Mouse (Mus musculus) bone marrow, adult 2 months (tissue): ENCODE results near the gene Zfp523. TPM values are rescaled to one million over a fixed set of nuclear protein-coding genes. Genes with fewer than 3 reads are reported as not detected.

Experiments used
- H3K27ac ChIP-seq: fragments of 200-500 bp; 2 replicates; pipeline ENCODE4 v1.5.1; 2012; ENCODE audit warnings: low read depth, mild to moderate bottlenecking, control low read depth, inconsistent platforms, low read length; ENCODE audit not compliant: control insufficient read depth, poor library complexity, insufficient read depth
- H3K4me1 ChIP-seq: fragments of 200-500 bp; 2 replicates; pipeline ENCODE4 v1.6.1; 2011; ENCODE audit warnings: low read length; ENCODE audit not compliant: control insufficient read depth, insufficient read depth
- H3K4me3 ChIP-seq: fragments of 200-500 bp; replicated peaks from 2 replicates; pipeline ENCODE3; 2011; ENCODE audit warnings: mild to moderate bottlenecking, low read depth, low read length, control low read depth; ENCODE audit not compliant: control insufficient read depth
- CTCF ChIP-seq: fragments of 200-500 bp; IDR thresholded peaks from 2 replicates; pipeline ENCODE4 v1.5.1; 2011; ENCODE audit warnings: low read length, control low read depth; ENCODE audit not compliant: control insufficient read depth, insufficient read depth
- POLR2A ChIP-seq: fragments of 200-500 bp; IDR thresholded peaks from 2 replicates; pipeline ENCODE4 v1.6.1; 2011; ENCODE audit warnings: low read depth, mild to moderate bottlenecking, control low read depth, low read length, borderline replicate concordance; ENCODE audit not compliant: control insufficient read depth
- WGBS: fragments of 180-500 bp; shearing (Covaris S2); methylation state at CpG from one replicate; pipeline ENCODE4 v1.1.7; 2018; 5-methylcytosine and 5-hydroxymethylcytosine counted together
- polyA plus RNA-seq: library from polyadenylated mRNA; stranded (reverse); fragments of >200 nt; gene quantifications from 2 replicates; pipeline ENCODE4 v1.2.4, GENCODE M21; 2011; ENCODE audit warnings: low replicate concordance; ENCODE audit not compliant: missing spikeins, insufficient read depth, insufficient read length

Gene Zfp523
- polyA plus RNA-seq, 1 experiment, result 11.8 TPM

DNA sequence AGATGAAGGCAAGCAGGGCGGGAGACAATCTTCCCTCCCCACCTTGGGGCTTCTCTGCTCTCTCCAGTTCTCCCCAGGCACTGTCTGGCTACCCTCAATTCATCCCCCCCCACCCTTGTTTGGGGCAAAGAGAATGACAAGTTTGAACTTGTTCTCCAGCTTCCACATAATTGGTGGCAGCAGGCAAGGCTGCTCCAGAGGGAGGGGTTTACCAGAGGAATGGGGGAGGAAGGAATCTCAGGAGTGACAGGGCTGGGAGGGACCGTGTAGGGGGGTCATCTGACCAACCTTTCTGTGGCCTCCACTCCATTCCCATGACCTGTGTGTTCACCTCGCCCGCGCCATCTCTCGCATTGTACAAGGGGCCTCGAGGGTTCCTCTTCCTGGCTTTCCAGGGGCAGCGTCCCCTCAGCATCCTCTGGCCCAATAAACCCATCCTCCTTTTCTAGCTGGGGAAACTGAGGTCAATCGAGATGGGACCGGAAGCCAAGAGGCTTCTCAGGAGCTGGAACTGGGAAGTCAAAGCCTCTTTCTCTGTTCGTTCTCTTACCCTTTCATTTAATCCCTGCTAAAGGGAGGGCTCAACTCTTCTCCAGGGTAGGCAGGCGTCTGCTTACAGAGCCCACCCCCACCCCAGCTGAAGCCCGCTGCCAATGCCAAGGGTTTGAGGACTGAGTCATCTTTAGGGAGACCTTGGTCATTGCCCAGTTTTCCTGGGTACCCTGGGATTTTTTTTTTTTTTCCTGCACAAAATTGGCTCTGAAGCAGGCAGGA lies 36.3 kb upstream of the Zfp523 start:
- Histone ChIP-seq H3K4me1 (no peaks in the 10 kb centered on the region), H3K27ac (no peak overlapping the region), H3K4me3 (no peak overlapping the region)
- 46% methylated on average over 13 of the region's 13 CpGs for WGBS
- TF ChIP-seq CTCF, result no peak
- no peak for TF ChIP-seq POLR2A

DNA sequence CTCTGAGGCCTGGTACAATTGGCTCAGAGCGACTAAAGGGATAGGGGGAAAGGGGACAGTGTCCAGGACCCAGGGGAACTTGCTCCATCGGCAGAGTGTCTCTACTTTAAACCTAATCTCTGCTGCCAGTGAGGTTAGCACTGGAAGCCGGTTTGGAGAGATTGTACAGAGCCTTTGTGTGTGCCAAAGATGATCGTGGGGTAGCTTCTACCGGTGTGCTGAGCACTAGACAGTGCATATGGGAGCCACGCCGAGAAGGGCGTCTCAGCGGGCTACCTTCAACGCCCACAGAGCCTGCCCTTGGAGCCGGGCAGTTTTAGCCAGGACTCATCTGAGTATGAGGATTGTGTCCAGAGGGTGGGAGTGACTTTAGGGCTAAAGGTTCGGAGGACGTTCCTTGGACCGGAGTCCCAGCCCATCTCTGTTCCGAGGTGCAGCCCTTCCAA lies 35.7 kb upstream of the Zfp523 start:
- 16% methylated on average over 15 of the region's 15 CpGs for WGBS
- TF ChIP-seq POLR2A (no peak), CTCF (no peak)
- H3K4me1 ChIP-seq, result no peaks in the 10 kb centered on the region
- no peak overlapping the region for H3K4me3 ChIP-seq
- H3K27ac ChIP-seq, result no peak overlapping the region

DNA sequence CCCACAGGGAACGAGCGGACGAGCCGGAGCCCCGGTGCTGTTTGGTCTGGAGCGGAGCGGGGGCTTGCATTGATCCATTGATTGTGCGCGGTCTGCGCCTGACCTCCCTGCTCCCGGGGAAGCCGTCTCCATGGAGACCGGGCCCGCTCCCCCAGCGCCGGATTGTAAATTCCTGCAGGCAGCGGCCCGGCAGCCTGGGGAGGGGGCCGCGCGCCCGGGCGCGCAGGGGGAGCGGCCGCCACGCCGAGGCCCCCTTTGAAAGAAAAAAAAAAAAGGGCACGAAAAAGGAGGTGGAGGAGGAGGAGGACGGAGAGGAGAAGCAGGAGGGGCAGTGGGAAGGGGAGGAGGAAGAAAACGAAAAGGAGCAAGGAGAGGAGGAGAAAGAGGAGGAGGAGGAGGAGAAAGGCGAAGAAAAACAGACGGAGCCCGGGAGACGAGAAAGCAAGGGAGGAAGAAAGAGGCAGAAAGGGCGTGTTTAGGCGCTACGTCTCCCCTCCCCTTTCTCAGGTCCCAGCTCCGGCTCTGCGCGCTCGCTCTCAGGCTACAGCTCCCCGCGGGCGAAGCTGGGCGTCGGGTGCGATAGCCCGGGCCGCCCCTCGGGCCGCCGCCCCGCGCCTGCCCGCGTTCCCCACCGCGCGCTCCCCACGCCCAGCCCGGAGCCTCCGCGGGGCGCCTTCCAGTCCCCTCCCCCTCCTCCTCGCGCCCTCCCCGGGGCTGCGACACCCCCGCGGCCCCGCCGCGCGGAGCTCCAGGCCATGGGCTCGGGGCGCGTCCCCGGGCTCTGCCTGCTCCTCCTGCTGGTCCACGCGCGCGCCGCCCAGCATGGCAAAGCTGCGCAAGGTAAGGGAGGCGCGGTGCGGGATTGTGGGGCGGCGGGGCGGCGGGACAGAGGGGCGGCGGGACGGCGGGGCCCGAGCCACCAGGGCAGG lies 34.9 kb upstream of the Zfp523 start, which contains the start of gene Scube3:
Gene Scube3 (plus strand): TSS at position 371 of the 929 bp plus-strand sequence.
- no peak for TF ChIP-seq CTCF
- TF ChIP-seq POLR2A, result no peak
- WGBS, result under 1% methylated on average over 87 of the region's 97 CpGs
- Histone ChIP-seq H3K4me1 (no peaks in the 10 kb centered on the region), H3K27ac (no peak within 1 kb of the TSS; the same call in 1 of the 2 replicates), H3K4me3 (no peak within 1 kb of the TSS)

DNA sequence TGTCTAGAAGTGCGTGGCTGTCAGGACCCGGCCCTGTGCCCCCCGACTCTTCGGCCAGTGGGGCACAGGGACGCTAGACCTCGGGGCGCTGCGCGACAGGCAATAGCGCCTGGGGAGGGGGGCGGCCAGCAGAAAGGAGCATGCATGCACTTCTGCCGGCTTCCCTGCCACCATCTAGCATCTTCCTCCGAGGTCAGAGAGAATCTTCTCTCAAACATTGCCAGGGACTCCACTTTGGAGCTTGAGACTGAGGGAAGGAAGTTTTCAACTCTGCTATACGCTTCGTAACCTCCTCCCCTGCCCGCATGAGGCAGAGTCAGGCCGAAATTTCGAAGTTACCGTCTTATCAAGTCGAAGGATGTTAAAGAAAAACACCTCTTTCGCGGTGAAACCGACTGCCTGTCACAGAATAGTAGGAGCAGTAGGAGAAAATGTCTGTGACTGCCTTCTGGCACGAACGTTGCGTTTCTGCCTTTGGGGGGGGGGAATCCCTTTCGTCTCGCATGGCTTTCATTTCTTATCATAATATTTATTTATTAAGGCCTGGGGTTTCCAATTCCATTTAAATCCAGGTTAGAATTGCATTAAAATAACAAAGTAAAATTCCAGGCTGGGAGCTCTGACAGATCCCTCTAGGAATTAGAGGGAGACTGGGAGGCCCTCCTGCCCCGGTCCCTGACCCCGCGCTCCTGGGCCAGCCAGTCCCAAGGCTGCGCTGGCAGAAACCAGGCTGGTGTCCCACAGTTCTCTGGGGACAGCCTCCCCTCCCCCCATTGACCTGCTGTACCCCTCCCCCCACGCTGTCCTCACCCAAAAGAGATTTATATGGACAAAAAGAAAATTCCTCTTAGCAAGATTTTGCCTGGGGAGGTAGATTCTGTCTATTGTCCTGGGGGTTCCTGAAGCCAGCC lies 34.0 kb upstream of the Zfp523 start:
- WGBS, result 2% methylated on average over 33 of the region's 33 CpGs
- no peak overlapping the region for H3K27ac ChIP-seq
- H3K4me1 ChIP-seq, result no peaks in the 10 kb centered on the region
- TF ChIP-seq POLR2A (no peak), CTCF (no peak)
- H3K4me3 ChIP-seq, result no peak overlapping the region

DNA sequence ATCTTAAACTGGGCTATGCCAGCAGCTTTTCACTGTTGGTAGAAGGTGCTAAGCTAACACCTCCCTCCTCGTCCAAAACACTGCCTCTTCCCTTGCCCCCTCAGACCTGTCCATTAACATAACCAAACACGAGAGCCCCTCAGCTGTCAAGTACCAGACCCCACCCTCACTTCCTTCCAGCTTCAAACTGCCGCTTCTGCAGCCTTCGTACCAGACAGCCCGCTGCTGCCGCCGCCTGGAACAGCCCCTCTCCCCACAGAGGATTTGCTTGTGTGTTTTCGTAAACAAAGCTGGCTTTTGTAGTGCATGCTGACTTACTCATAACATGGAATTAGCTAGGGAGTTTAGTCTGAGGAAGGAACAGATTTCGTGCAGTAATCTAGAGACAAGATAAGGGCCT lies 33.2 kb upstream of the Zfp523 start:
- H3K4me3 ChIP-seq, result no peak overlapping the region
- H3K4me1 ChIP-seq, result no peaks in the 10 kb centered on the region
- no peak overlapping the region for H3K27ac ChIP-seq
- TF ChIP-seq POLR2A, result no peak
- TF ChIP-seq CTCF, result no peak
- 2% methylated on average over 9 of the region's 9 CpGs for WGBS

DNA sequence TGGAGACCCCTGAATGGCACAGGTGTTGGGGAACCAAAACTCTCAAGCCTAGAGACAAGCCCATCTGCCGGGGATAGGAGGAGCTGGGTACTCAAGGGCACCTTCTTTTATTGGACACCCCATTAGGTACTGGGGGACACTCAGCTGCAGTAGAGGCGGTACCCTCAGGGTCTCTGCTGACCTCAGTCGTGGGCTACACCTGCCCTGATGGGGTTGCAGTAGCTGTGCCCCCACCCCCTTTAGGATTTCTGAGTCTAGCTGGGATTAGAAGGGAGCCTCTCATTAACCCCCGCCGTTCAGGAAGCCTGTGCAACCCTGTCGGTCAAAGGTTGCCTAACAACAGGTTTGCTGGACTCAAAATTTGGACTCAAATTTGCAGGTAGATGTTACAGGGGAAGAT lies 32.7 kb upstream of the Zfp523 start:
- WGBS, result 22% methylated on average over 6 of the region's 6 CpGs
- H3K4me3 ChIP-seq, result no peak overlapping the region
- TF ChIP-seq POLR2A (no peak), CTCF (no peak)
- no peaks in the 10 kb centered on the region for H3K4me1 ChIP-seq
- no peak overlapping the region for H3K27ac ChIP-seq

DNA sequence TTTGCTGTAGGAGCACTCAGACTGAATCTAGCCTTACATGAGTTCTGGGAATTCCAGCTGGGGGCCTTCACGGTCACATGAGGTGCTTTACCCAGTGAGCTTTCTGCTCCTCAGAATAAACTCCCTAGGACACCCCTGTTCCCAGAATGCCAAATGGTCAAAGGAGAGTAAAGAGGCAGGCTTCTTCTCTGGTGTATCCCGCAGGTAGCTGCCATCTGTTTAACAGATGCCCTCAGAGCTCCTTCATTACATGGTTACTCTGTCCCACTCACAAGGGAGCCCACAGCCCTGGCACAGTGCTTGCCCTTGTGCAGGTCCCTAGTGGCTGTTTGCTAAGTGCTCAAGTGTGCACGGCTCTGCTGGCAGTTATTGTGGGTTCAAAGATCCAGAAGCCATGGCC lies 28.6 kb upstream of the Zfp523 start:
- TF ChIP-seq CTCF (no peak), POLR2A (no peak)
- Histone ChIP-seq H3K4me3 (no peak overlapping the region), H3K27ac (no peak overlapping the region), H3K4me1 (no peaks in the 10 kb centered on the region)
- 87% methylated on average over 3 of the region's 3 CpGs for WGBS
